Mouse (Mus musculus) inflammation-experienced regulatory T-cells (primary cell): ENCODE measurements around the gene A430078G23Rik. TPM values are rescaled to one million over a fixed set of nuclear protein-coding genes. Genes with fewer than 3 reads are reported as not detected.

Experiments used
- polyA plus RNA-seq, 2 experiments: library from polyadenylated mRNA; unstranded; fragments of 100-300 nt; shearing (Covaris generic); gene quantifications; one replicate each; pipeline ENCODE4 v1.2.1; 2017

A430078G23Rik gene
- 100 to 1,000 TPM in 1 of 2 experiments, 10 to 100 TPM in 1; 73.2 to 113 TPM for polyA plus RNA-seq

GRCm38 (mm10) chr8:3353189-3353810 lies at the start of gene A430078G23Rik:
TSS of gene A430078G23Rik (plus strand) at chr8:3353415.

GRCm38 (mm10) chr8:3392771-3393710 lies 39.8 kb downstream of the A430078G23Rik start, which contains the start of gene Arhgef18:
TSS of gene Arhgef18 (plus strand) at chr8:3393006.

Other genes with a start within 250 kb of the A430078G23Rik start
- gene Insr, start 73.8 kb upstream of the A430078G23Rik start, polyA plus RNA-seq = 10 to 100 TPM; 19.7 to 26.5 TPM
- gene Arhgef18, start 39.6 kb downstream of the A430078G23Rik start, polyA plus RNA-seq = 100 to 1,000 TPM in 1 of 2 experiments, 10 to 100 TPM in 1; 74.0 to 116 TPM
- 1 to 10 TPM; 4.2 to 4.5 TPM for gene Pex11g, start 114.3 kb downstream of the A430078G23Rik start, polyA plus RNA-seq
- under 1 TPM in 1 of 2 experiments, not detected in 1; 0.17 TPM for gene Tex45, start 117.4 kb downstream of the A430078G23Rik start, polyA plus RNA-seq
- gene Zfp358, start 139.7 kb downstream of the A430078G23Rik start, polyA plus RNA-seq = 1 to 10 TPM; 6.7 to 8.5 TPM
- gene Mcoln1, start 147.0 kb downstream of the A430078G23Rik start, polyA plus RNA-seq = 100 to 1,000 TPM; 107 to 120 TPM
- 10 to 100 TPM; 39.8 to 41.4 TPM for gene Pnpla6, start 162.0 kb downstream of the A430078G23Rik start, polyA plus RNA-seq
- gene C330021F23Rik, start 214.6 kb downstream of the A430078G23Rik start, polyA plus RNA-seq = 1 to 10 TPM in 1 of 2 experiments, not detected in 1; 2.2 TPM
- 1 to 10 TPM in 1 of 2 experiments, under 1 TPM in 1; 0.98 to 5.4 TPM for gene Camsap3, start 233.9 kb downstream of the A430078G23Rik start, polyA plus RNA-seq